Mouse (Mus musculus) heart, postnatal 0 days (tissue): Measurements from ENCODE around the gene Vps41. TPM values are rescaled to one million over a fixed set of nuclear protein-coding genes. Genes with fewer than 3 reads are reported as not detected.

Experiments
- ATAC-seq: fragments of 200-750 bp; cut with Nextera tagmentation; 2 replicates; pipeline ENCODE4 v1.8.0; 2017; ENCODE audit warnings: low read depth, moderate number of reproducible peaks, moderate library complexity; ENCODE audit not compliant: insufficient read depth
- DNase-seq: peaks from one replicate; pipeline ENCODE4 v3.0.0-alpha.2; 2016; ENCODE audit warnings: low spot score
- H3K27ac ChIP-seq: fragments of 300-500 bp; sonication (generic); 2 replicates; pipeline ENCODE4 v1.5.1; 2014; ENCODE audit warnings: low read depth, mild to moderate bottlenecking
- H3K27me3 ChIP-seq: fragments of 300-500 bp; sonication (generic); 2 replicates; pipeline ENCODE4 v1.6.1; 2014; ENCODE audit warnings: low read length, mixed read lengths; ENCODE audit not compliant: control insufficient read depth, insufficient read depth
- H3K36me3 ChIP-seq: fragments of 300-500 bp; sonication (generic); replicated peaks from 2 replicates; pipeline ENCODE4 v1.6.1; 2014; ENCODE audit warnings: low read length, mixed read lengths; ENCODE audit not compliant: control insufficient read depth, insufficient read depth
- H3K4me1 ChIP-seq: fragments of 300-500 bp; sonication (generic); 2 replicates; pipeline ENCODE4 v1.6.1; 2014; ENCODE audit warnings: antibody characterized with exemption; ENCODE audit not compliant: control insufficient read depth, insufficient read depth
- H3K4me2 ChIP-seq: fragments of 300-500 bp; sonication (generic); 2 replicates; pipeline ENCODE4 v1.6.1; 2014; ENCODE audit warnings: low read depth, mild to moderate bottlenecking, low read length, moderate library complexity
- H3K4me3 ChIP-seq: fragments of 300-500 bp; sonication (generic); 2 replicates; pipeline ENCODE4 v1.5.1; 2014; ENCODE audit warnings: low read depth, low read length
- H3K9ac ChIP-seq: fragments of 300-500 bp; sonication (generic); replicated peaks from 2 replicates; pipeline ENCODE4 v1.6.1; 2014; ENCODE audit warnings: low read depth, low read length, mixed read lengths
- H3K9me3 ChIP-seq: fragments of 300-500 bp; sonication (generic); replicated peaks from 2 replicates; pipeline ENCODE4 v1.6.1; 2016; ENCODE audit warnings: low read length; ENCODE audit not compliant: control insufficient read depth
- CTCF ChIP-seq: IDR thresholded peaks from 2 replicates; pipeline ENCODE4 v1.5.1; 2016; ENCODE audit warnings: antibody characterized with exemption, control low read depth, low read depth
- EP300 ChIP-seq: IDR thresholded peaks from 2 replicates; pipeline ENCODE4 v1.6.1; 2016; ENCODE audit warnings: antibody characterized with exemption, low read depth
- WGBS: fragments of 180-500 bp; shearing (Covaris S2); extraction: QIAGEN DNeasy Blood & Tissue Kit; methylation state at CpG from one replicate; pipeline ENCODE4 v1.1.7; 2014; 5-methylcytosine and 5-hydroxymethylcytosine counted together
- polyA plus RNA-seq: library from polyadenylated mRNA; unstranded; fragments of >200 nt; fragmentation: Nextera tagmentation; extraction: Ambion mirVana; gene quantifications from 2 replicates; pipeline ENCODE4 v1.2.1, GENCODE M21; 2015
- total RNA-seq: library from RNA; depleted of rRNA; stranded (reverse); fragments of >200 nt; gene quantifications from 2 replicates; pipeline ENCODE4 v1.2.3, GENCODE M21; 2014; ENCODE audit warnings: low replicate concordance

The Vps41 gene
- total and polyA plus RNA-seq, 2 experiments from 2014 or later: 25.2 to 32.6 TPM

- H3K27me3 ChIP-seq: no peaks in the 10 kb centered on the region
- 66% methylated on average over 1 of the region's 1 CpGs for WGBS
- DNase-seq (no peak), ATAC-seq (no peak)
- H3K27ac ChIP-seq: no peak overlapping the region
- no peak overlapping the region for H3K4me3 ChIP-seq
- H3K36me3 ChIP-seq: peaks cover 13% of the 10 kb centered on the region
- no peak overlapping the region for H3K9ac ChIP-seq
- H3K4me2 ChIP-seq: no peak overlapping the region
- peaks cover 6% of the 10 kb centered on the region; the same call in 1 of the 2 replicates for H3K9me3 ChIP-seq
- H3K4me1 ChIP-seq: no peaks in the 10 kb centered on the region
- TF ChIP-seq EP300: no peak
- TF ChIP-seq CTCF: no peak
Measured at GRCm38 (mm10) chr13:18736590-18736989, 19.5 kb downstream of the Vps41 start.

DNA sequence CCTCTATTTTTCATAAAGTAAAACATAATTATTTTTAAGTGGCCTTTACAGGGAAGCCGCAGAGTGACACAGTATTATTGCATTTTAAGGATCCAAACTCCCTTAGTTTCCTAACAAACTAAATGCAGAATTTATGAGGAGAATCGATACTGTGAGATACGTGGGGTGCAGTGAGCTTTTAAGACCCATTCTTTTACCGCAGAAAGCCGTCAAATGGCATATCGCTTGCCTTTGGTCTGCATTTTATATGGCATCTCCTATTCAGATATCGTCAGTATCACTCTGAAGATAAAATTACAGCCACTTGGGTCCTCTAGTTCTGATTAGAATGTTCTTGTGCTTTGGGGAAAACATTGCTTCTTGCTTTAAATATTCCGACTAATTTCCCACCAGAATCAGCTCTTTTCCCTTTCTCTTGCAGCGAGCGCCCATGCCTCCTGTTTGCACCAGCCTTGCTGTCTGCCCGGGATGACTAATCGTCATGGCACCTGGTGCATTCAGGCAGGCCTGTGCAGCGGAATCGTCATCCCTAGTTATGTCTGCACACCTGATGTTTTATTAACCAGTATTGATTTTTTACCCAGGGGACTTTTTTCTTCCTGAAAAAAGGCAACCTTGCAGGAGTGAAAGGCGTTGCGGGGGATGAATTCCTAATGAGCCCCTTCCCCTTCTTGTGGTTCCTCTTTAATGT, 26.6 kb downstream of the Vps41 start:
- Histone ChIP-seq H3K4me2 (no peak overlapping the region), H3K9me3 (peaks cover 6% of the 10 kb centered on the region; the same call in 1 of the 2 replicates), H3K27ac (no peak overlapping the region), H3K36me3 (peaks cover 13% of the 10 kb centered on the region), H3K27me3 (no peaks in the 10 kb centered on the region), H3K4me3 (no peak overlapping the region), H3K4me1 (no peaks in the 10 kb centered on the region), H3K9ac (no peak overlapping the region)
- TF ChIP-seq CTCF: no peak
- no peak for TF ChIP-seq EP300
- no peak for ATAC-seq
- WGBS: 86% methylated on average over 16 of the region's 16 CpGs
- no peak for DNase-seq

DNA sequence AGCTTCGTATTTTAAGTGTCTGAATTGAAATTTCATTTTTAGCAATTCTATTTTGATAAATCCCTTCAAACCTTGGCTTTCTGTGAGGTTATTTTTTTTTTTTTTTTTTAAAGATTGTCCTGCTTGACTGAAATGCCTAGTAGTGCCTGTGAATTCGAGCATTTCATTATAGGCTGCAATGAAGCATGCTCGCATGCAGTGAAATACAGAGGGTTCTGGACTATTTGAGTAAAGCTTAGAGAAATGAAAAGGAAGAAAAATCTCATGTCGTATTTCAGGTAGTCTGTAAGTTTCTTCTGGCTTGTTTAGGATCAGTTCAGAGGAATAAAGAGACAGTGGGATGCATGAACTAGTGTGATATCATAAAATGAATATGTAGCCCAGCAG, 27.2 kb downstream of the Vps41 start:
- H3K4me2 ChIP-seq: no peak overlapping the region
- no peak for ATAC-seq
- H3K27me3 ChIP-seq: no peaks in the 10 kb centered on the region
- H3K9me3 ChIP-seq: peaks cover 6% of the 10 kb centered on the region; the same call in 1 of the 2 replicates
- H3K4me1 ChIP-seq: no peaks in the 10 kb centered on the region
- no peak overlapping the region for H3K27ac ChIP-seq
- H3K4me3 ChIP-seq: no peak overlapping the region
- DNase-seq: no peak
- no peak for TF ChIP-seq CTCF
- TF ChIP-seq EP300: no peak
- peaks cover 13% of the 10 kb centered on the region for H3K36me3 ChIP-seq
- H3K9ac ChIP-seq: no peak overlapping the region
- 91% methylated on average over 4 of the region's 4 CpGs for WGBS

DNA sequence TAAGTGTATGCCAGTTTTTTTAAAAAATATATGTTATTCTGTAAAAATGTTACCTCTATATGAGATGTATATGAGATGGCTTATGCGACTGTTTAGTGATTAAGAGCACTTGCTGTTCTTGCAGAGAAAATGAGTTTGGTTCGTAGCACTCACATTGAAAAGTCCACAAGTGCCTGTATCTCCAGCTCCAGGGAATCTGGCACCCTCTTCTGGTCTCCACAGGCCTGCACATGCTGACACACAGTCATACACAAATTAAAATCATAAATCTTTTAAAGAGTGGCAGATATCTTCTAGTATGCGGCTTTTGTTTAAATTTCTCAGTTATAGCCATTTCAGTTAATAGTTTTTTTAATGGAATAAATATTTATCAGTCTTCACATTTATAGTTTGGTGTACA, 40.9 kb downstream of the Vps41 start:
- TF ChIP-seq CTCF: peak; percentile 45
- TF ChIP-seq EP300: no peak
- no peak overlapping the region for H3K4me3 ChIP-seq
- H3K4me2 ChIP-seq: no peak overlapping the region
- no peak overlapping the region for H3K9ac ChIP-seq
- no peaks in the 10 kb centered on the region for H3K36me3 ChIP-seq
- ATAC-seq: no peak
- no peak for DNase-seq
- no peaks in the 10 kb centered on the region for H3K9me3 ChIP-seq
- H3K27me3 ChIP-seq: no peaks in the 10 kb centered on the region
- no peaks in the 10 kb centered on the region for H3K4me1 ChIP-seq
- WGBS: 78% methylated on average over 3 of the region's 3 CpGs
- no peak overlapping the region for H3K27ac ChIP-seq

- no peak overlapping the region for H3K4me3 ChIP-seq
- H3K4me1 ChIP-seq: no peaks in the 10 kb centered on the region
- H3K4me2 ChIP-seq: no peak overlapping the region
- no peak overlapping the region for H3K9ac ChIP-seq
- no peak overlapping the region for H3K27ac ChIP-seq
- no peak for DNase-seq
- ATAC-seq: no peak
- no peak for TF ChIP-seq EP300
- TF ChIP-seq CTCF: no peak
- H3K27me3 ChIP-seq: no peaks in the 10 kb centered on the region
- H3K36me3 ChIP-seq: no peaks in the 10 kb centered on the region
- WGBS: 90% methylated on average over 5 of the region's 5 CpGs
- H3K9me3 ChIP-seq: no peaks in the 10 kb centered on the region
Measured at GRCm38 (mm10) chr13:18759361-18760056, 42.4 kb downstream of the Vps41 start.
